Mouse (Mus musculus) hindbrain, embryonic 11.5 days (tissue): ENCODE results near the gene Mbnl1. TPM values are rescaled to one million over a fixed set of nuclear protein-coding genes. Genes with fewer than 3 reads are reported as not detected.
"Not testable (repeated sequence)": the region's sequence is repeated elsewhere in the genome, so short reads cannot be mapped to it uniquely, and the experiment has no call there.

ENCODE experiments used
- ATAC-seq: fragments of 200-750 bp; cut with Nextera tagmentation; 2 replicates; pipeline ENCODE4 v1.8.0; 2017; ENCODE audit warnings: mild to moderate bottlenecking, moderate TSS enrichment, moderate library complexity; ENCODE audit not compliant: low FRiP score
- DNase-seq: peaks from one replicate; pipeline ENCODE4 v3.0.0-alpha.2; 2015; ENCODE audit warnings: low spot score
- H3K27ac ChIP-seq: fragments of 300-500 bp; sonication (generic); 2 replicates; pipeline ENCODE4 v1.5.1; 2014; ENCODE audit warnings: mild to moderate bottlenecking, low read depth, low read length
- H3K27me3 ChIP-seq: fragments of 300-500 bp; sonication (generic); 2 replicates; pipeline ENCODE4 v1.6.1; 2014; ENCODE audit warnings: mild to moderate bottlenecking, low read length, moderate library complexity, mixed read lengths; ENCODE audit not compliant: control insufficient read depth, insufficient read depth
- H3K36me3 ChIP-seq: fragments of 300-500 bp; sonication (generic); 2 replicates; pipeline ENCODE4 v1.6.1; 2014; ENCODE audit warnings: mild to moderate bottlenecking, low read length, moderate library complexity, mixed read lengths; ENCODE audit not compliant: control insufficient read depth, insufficient read depth
- H3K4me1 ChIP-seq: fragments of 300-500 bp; sonication (generic); replicated peaks from 2 replicates; pipeline ENCODE4 v1.6.1; 2014; ENCODE audit warnings: low read length, mixed read lengths; ENCODE audit not compliant: control insufficient read depth, insufficient read depth
- H3K4me2 ChIP-seq: fragments of 300-500 bp; sonication (generic); replicated peaks from 2 replicates; pipeline ENCODE4 v1.6.1; 2014; ENCODE audit warnings: mild to moderate bottlenecking, low read depth, low read length
- H3K4me3 ChIP-seq: fragments of 300-500 bp; sonication (generic); 2 replicates; pipeline ENCODE4 v1.5.1; 2014; ENCODE audit warnings: low read depth, low read length
- H3K9ac ChIP-seq: fragments of 300-500 bp; sonication (generic); 2 replicates; pipeline ENCODE4 v1.6.1; 2014; ENCODE audit warnings: low read depth, low read length
- H3K9me3 ChIP-seq: fragments of 300-500 bp; sonication (generic); 2 replicates; pipeline ENCODE4 v1.6.1; 2016; ENCODE audit warnings: low read length; ENCODE audit not compliant: control insufficient read depth
- WGBS: fragments of 180-500 bp; shearing (Covaris S2); extraction: QIAGEN DNeasy Blood & Tissue Kit; methylation state at CpG from one replicate; pipeline ENCODE4 v1.1.7; 2014; 5-methylcytosine and 5-hydroxymethylcytosine counted together
- polyA plus RNA-seq: library from polyadenylated mRNA; unstranded; fragments of >200 nt; fragmentation: Nextera tagmentation; extraction: Ambion mirVana; gene quantifications from 2 replicates; pipeline ENCODE4 v1.2.1, GENCODE M21; 2014

Mbnl1 gene
- polyA plus RNA-seq, 1 experiment from 2014 or later = 60.0 TPM

- Histone ChIP-seq H3K27me3 (no peaks in the 10 kb centered on the region), H3K4me3 (no peak overlapping the region), H3K27ac (no peak overlapping the region), H3K9me3 (no peaks in the 10 kb centered on the region), H3K4me2 (no peak overlapping the region), H3K4me1 (no peaks in the 10 kb centered on the region), H3K9ac (no peak overlapping the region), H3K36me3 (no peaks in the 10 kb centered on the region)
- no peak for ATAC-seq
- DNase-seq = no peak
Measured at GRCm38 (mm10) chr3:60483305-60483704, 10.7 kb downstream of the Mbnl1 start.

GRCm38 (mm10) chr3:60485987-60486712, 13.5 kb downstream of the Mbnl1 start:
- no peak overlapping the region for H3K4me2 ChIP-seq
- ATAC-seq = no peak
- no peak overlapping the region for H3K9ac ChIP-seq
- H3K4me1 ChIP-seq = no peaks in the 10 kb centered on the region
- no peaks in the 10 kb centered on the region for H3K36me3 ChIP-seq
- WGBS = 90% methylated on average over 4 of the region's 4 CpGs
- H3K9me3 ChIP-seq = no peaks in the 10 kb centered on the region
- H3K27me3 ChIP-seq = no peaks in the 10 kb centered on the region
- H3K4me3 ChIP-seq = no peak overlapping the region
- no peak for DNase-seq
- H3K27ac ChIP-seq = no peak overlapping the region

GRCm38 (mm10) chr3:60486713-60487170, 14.1 kb downstream of the Mbnl1 start:
- Histone ChIP-seq H3K4me3 (no peak overlapping the region), H3K27ac (no peak overlapping the region), H3K9me3 (no peaks in the 10 kb centered on the region), H3K4me2 (no peak overlapping the region), H3K4me1 (no peaks in the 10 kb centered on the region), H3K36me3 (no peaks in the 10 kb centered on the region), H3K9ac (no peak overlapping the region), H3K27me3 (no peaks in the 10 kb centered on the region)
- DNase-seq (no peak), ATAC-seq (no peak)
- WGBS = 88% methylated on average over 3 of the region's 3 CpGs

GRCm38 (mm10) chr3:60489509-60489908, 16.9 kb downstream of the Mbnl1 start:
- 97% methylated on average over 6 of the region's 6 CpGs for WGBS
- H3K9me3 ChIP-seq = no peaks in the 10 kb centered on the region
- ATAC-seq = no peak

DNA sequence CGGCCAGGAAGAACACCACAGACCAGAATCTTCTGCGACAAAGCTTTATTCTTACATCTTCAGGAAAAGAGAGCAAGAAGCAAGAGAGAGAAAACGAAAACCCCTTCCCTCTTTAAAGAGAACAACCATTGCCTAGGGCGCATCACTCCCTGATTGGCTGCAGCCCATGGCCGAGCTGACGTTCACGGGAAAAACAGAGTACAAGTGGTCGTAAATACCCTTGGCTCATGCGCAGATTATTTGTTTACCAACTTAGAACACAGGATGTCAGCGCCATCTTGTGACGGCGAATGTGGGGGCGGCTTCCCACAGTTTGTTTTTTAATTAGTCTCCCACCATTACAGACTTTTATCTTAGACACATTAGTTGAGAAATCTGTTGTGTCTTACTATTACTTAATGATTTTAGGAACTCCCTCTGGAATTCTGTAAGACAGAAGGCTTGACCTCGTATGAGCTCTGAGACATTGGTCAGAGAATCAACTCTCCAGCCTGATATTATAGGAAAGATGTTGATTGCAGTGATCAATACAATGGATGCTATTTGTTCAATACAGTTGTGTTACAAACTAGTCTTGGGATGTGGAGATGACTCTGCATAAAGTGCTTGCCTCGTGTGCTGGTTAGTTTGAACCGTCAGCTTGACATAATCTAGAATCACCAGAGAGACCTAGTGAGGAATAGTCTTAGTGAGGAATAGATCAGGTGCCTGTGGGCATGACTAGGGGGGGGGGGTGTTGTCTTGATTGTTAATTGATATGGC, 22.3 kb downstream of the Mbnl1 start:
- H3K27ac ChIP-seq, H3K4me2 ChIP-seq, DNase-seq, H3K36me3 ChIP-seq, H3K27me3 ChIP-seq, H3K9me3 ChIP-seq, H3K9ac ChIP-seq, H3K4me1 ChIP-seq, H3K4me3 ChIP-seq: not testable (repeated sequence)
- 58% methylated on average over 8 of the region's 16 CpGs for WGBS
- ATAC-seq = peak; percentile 51

More at GRCm38 (mm10) chr3:60489509-60489908, 16.9 kb downstream of the Mbnl1 start:
- Histone ChIP-seq H3K4me2 (no peak overlapping the region), H3K9ac (no peak overlapping the region), H3K27ac (no peak overlapping the region), H3K4me3 (no peak overlapping the region), H3K4me1 (no peaks in the 10 kb centered on the region), H3K27me3 (no peaks in the 10 kb centered on the region), H3K36me3 (no peaks in the 10 kb centered on the region)
- no peak for DNase-seq

- WGBS = 81% methylated on average over 5 of the region's 5 CpGs
Measured at GRCm38 (mm10) chr3:60496197-60496596, 23.6 kb downstream of the Mbnl1 start.

GRCm38 (mm10) chr3:60498151-60498550, 25.5 kb downstream of the Mbnl1 start:
- no peaks in the 10 kb centered on the region for H3K36me3 ChIP-seq
- no peak overlapping the region for H3K27ac ChIP-seq
- H3K4me3 ChIP-seq = no peak overlapping the region
- H3K4me2 ChIP-seq = no peak overlapping the region
- 91% methylated on average over 2 of the region's 2 CpGs for WGBS
- no peaks in the 10 kb centered on the region for H3K4me1 ChIP-seq
- H3K27me3 ChIP-seq = no peaks in the 10 kb centered on the region
- H3K9ac ChIP-seq = no peak overlapping the region
- no peak for DNase-seq
- ATAC-seq = no peak
- no peaks in the 10 kb centered on the region for H3K9me3 ChIP-seq

More at GRCm38 (mm10) chr3:60496197-60496596, 23.6 kb downstream of the Mbnl1 start:
- Histone ChIP-seq H3K4me1 (no peaks in the 10 kb centered on the region), H3K9me3 (no peaks in the 10 kb centered on the region), H3K4me3 (no peak overlapping the region), H3K27me3 (no peaks in the 10 kb centered on the region), H3K27ac (no peak overlapping the region), H3K9ac (no peak overlapping the region), H3K36me3 (no peaks in the 10 kb centered on the region), H3K4me2 (no peak overlapping the region)
- DNase-seq (no peak), ATAC-seq (no peak)

DNA sequence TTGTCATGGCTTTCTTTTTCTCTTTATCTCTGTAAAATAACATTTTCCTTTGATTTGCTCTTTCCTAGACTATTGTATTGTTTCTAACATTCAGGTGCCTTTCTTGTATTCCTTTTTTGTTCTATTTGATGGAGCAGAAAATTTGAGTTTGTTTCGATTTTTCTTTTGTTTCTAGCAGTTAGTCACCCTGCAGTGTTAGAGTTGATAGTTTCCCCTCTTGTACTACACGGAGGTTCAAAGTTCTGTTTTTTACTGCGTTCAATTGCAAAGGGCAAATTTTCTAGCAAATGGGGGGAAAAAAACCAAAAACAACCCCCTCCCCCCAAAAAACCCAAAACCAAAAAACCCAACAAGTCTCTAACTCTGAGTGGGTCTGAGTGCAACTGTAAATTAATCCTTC, 26.0 kb downstream of the Mbnl1 start:
- no peak for DNase-seq
- H3K9ac ChIP-seq = no peak overlapping the region
- H3K27me3 ChIP-seq = no peaks in the 10 kb centered on the region
- no peak overlapping the region for H3K4me3 ChIP-seq
- ATAC-seq = no peak
- no peaks in the 10 kb centered on the region for H3K9me3 ChIP-seq
- H3K4me2 ChIP-seq = no peak overlapping the region
- H3K36me3 ChIP-seq = no peaks in the 10 kb centered on the region
- no peak overlapping the region for H3K27ac ChIP-seq
- no peaks in the 10 kb centered on the region for H3K4me1 ChIP-seq
- WGBS = 90% methylated on average over 3 of the region's 3 CpGs

DNA sequence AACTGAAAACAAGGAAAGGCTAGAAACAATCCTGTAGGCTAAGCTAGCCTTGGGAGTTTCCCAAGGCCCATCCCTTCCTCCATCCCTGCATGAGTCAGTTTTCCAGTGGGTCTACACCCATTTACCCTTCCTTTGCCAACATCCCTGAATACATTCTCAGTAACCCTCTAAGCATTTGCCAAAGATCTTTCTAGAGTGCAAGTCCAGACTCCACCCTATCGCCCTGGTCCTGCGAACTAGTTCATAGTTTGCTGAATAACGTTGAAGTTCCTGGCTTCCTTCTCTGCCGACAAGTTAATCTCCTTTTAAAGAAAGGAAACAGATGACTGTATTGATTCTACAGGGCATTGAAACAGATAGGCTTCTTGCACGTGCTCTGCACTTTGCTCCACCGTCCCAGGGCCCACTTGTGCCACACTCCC, 26.5 kb downstream of the Mbnl1 start:
- no peak overlapping the region for H3K9ac ChIP-seq
- no peaks in the 10 kb centered on the region for H3K4me1 ChIP-seq
- no peaks in the 10 kb centered on the region for H3K9me3 ChIP-seq
- H3K4me2 ChIP-seq = no peak overlapping the region
- no peak overlapping the region for H3K27ac ChIP-seq
- ATAC-seq (no peak), DNase-seq (no peak)
- H3K27me3 ChIP-seq = no peaks in the 10 kb centered on the region
- H3K36me3 ChIP-seq = no peaks in the 10 kb centered on the region
- 76% methylated on average over 6 of the region's 6 CpGs for WGBS
- H3K4me3 ChIP-seq = no peak overlapping the region
